Mouse (Mus musculus): ENCODE data around the gene Foxn3.

The Foxn3 gene

GRCm38 (mm10) chr12:99279426-99279825, 284.0 kb downstream of the Foxn3 start:
- no peak for DNase-seq

- no peak for DNase-seq
Measured at GRCm38 (mm10) chr12:99274589-99274988, 288.8 kb downstream of the Foxn3 start.

- DNase-seq: no peak
Measured at GRCm38 (mm10) chr12:99269396-99269795, 294.0 kb downstream of the Foxn3 start.

GRCm38 (mm10) chr12:99268954-99269353, 294.4 kb downstream of the Foxn3 start:
- no peak for DNase-seq

GRCm38 (mm10) chr12:99267732-99268131, 295.6 kb downstream of the Foxn3 start:
- DNase-seq: no peak

GRCm38 (mm10) chr12:99266434-99266833, 296.9 kb downstream of the Foxn3 start:
- no peak for DNase-seq

- DNase-seq: no peak
Measured at GRCm38 (mm10) chr12:99265777-99266176, 297.6 kb downstream of the Foxn3 start.

GRCm38 (mm10) chr12:99264386-99264785, 299.0 kb downstream of the Foxn3 start:
- no peak for DNase-seq

GRCm38 (mm10) chr12:99263592-99264335, 299.6 kb downstream of the Foxn3 start:
- DNase-seq: no peak

- DNase-seq: no peak
Measured at GRCm38 (mm10) chr12:99262840-99263239, 300.5 kb downstream of the Foxn3 start.

GRCm38 (mm10) chr12:99262066-99262599, 301.2 kb downstream of the Foxn3 start:
- no peak for DNase-seq

GRCm38 (mm10) chr12:99260171-99260570, 303.2 kb downstream of the Foxn3 start:
- DNase-seq: no peak

GRCm38 (mm10) chr12:99257570-99257969, 305.8 kb downstream of the Foxn3 start:
- DNase-seq: no peak

GRCm38 (mm10) chr12:99256997-99257396, 306.4 kb downstream of the Foxn3 start:
- DNase-seq: no peak

- DNase-seq: no peak
Measured at GRCm38 (mm10) chr12:99256463-99256862, 306.9 kb downstream of the Foxn3 start.

GRCm38 (mm10) chr12:99254436-99254835, 308.9 kb downstream of the Foxn3 start:
- DNase-seq: no peak

GRCm38 (mm10) chr12:99253562-99253961, 309.8 kb downstream of the Foxn3 start:
- DNase-seq: no peak

GRCm38 (mm10) chr12:99248606-99249005, 314.8 kb downstream of the Foxn3 start:
- no peak for DNase-seq

GRCm38 (mm10) chr12:99247939-99248338, 315.4 kb downstream of the Foxn3 start:
- DNase-seq: no peak

- no peak for DNase-seq
Measured at GRCm38 (mm10) chr12:99246984-99247746, 316.2 kb downstream of the Foxn3 start.

- DNase-seq: no peak
Measured at GRCm38 (mm10) chr12:99244673-99245072, 318.7 kb downstream of the Foxn3 start.

GRCm38 (mm10) chr12:99244264-99244663, 319.1 kb downstream of the Foxn3 start:
- no peak for DNase-seq

GRCm38 (mm10) chr12:99243316-99243715, 320.1 kb downstream of the Foxn3 start:
- no peak for DNase-seq

GRCm38 (mm10) chr12:99240185-99240726, 323.1 kb downstream of the Foxn3 start:
- no peak for DNase-seq

Data from thymus, postnatal 14 days (tissue).